Mouse (Mus musculus): ENCODE data around the gene Gng12. TPM values are rescaled to one million over a fixed set of nuclear protein-coding genes. Genes with fewer than 3 reads are reported as not detected.
A peak's percentile ranks its signal among the peaks of the same experiment; 100 is the strongest.

The Gng12 gene
- total RNA-seq, 2 experiments from 2014 or later, result 28.0 to 28.9 TPM

DNA sequence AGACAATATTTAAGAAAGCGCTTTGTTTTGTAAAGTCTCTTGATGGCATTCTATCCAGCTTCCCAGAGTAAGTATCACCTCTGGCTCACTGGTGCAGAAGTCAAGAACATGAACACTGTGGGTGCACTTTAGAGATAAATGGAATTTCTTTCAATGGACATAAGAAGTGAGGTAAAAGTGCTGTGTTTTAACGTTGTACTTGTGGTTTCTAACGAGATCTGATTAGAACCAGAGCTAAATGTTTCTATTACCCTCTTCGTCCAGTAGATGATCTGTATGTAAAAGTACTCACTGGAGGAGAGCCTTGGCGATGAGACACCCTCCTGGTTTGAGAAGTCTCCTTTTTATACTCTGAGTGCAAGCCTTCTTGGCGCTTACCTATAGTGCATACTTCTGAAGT lies 92.8 kb downstream of the Gng12 start:
- Histone ChIP-seq H3K27ac (no peak overlapping the region), H3K4me3 (no peak overlapping the region)
- TF ChIP-seq CTCF (IDR thresholded peaks at IDR 0.05), result no peak
- DNase-seq, result no peak
- intact Hi-C loops (cut with DNase I), result no loop called here

DNA sequence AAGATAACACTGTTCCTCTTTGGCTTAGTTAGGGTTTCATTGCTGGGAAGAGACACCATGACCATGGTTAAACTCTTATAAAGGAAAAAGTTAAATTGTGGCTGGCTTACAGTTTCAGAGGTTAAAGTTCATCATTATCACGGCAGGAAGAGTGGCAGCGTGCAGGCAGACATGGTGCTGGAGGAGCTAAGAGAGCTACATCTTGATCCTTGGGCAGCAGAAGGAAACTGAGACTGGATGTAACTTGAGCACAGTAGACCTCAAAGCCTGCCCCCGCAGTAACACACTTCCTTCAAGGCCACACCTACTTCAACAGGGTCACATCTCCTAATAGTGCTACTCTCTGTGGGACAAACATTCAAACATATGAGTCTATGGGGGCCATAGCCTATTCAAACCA lies 93.3 kb downstream of the Gng12 start:
- DNase-seq, result no peak
- intact Hi-C loops (cut with DNase I), result no loop called here
- H3K27ac ChIP-seq, result no peak overlapping the region
- no peak overlapping the region for H3K4me3 ChIP-seq
- no peak for TF ChIP-seq CTCF (IDR thresholded peaks at IDR 0.05)

DNA sequence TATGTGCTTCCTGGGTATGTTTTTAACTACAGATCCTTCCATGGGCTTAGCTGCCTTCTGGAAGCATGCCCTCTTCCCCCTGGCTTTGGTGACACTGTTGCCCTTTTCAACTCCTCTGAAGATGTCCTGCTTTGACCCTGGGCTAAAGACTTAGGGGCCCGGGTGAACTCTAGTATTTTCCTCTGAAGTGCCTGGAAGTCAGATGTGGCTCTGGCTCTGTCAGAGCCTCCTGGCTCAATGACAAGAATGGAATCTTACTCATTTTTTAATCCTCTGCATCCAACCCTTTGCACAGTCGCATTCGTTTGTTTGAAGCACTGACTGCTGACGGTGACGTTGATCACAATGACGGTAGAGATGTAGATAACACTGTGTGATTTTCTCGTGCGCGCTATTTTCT lies 96.0 kb downstream of the Gng12 start:
- TF ChIP-seq CTCF (IDR thresholded peaks at IDR 0.05), result no peak
- intact Hi-C loops (cut with DNase I), result no loop called here
- peak; percentile 24 for DNase-seq
- Histone ChIP-seq H3K4me3 (no peak overlapping the region), H3K27ac (peak overlapping the region; percentile 28; the same call in 1 of the 2 replicates)

DNA sequence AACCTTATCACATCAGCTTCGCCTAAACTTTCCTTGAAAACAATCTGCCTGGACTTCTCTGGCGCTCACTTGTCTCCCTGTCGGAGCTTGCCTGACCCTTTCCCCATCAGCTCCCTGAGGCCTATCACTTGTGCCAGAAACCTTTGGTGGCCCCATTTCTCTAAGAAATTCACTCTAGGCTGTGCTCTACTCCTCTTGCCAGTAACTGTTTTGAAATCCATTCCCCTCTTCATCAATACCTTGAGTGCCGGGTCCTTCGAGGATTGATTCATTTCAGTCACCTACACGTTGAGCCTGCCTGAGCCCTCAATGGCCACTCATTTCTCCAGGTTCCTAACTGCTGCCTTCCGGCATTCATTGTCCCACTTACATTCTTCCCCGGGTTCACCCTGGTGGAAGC lies 96.6 kb downstream of the Gng12 start:
- no peak for TF ChIP-seq CTCF (IDR thresholded peaks at IDR 0.05)
- DNase-seq, result no peak
- Histone ChIP-seq H3K4me3 (no peak overlapping the region), H3K27ac (peak overlapping the region; percentile 28; the same call in 1 of the 2 replicates)
- intact Hi-C loops (cut with DNase I), result no loop called here

GRCm38 (mm10) chr6:66994981-66995380 lies 98.8 kb downstream of the Gng12 start:
- DNase-seq, result no peak
- intact Hi-C loops (cut with DNase I), result no loop called here
- H3K27ac ChIP-seq, result no peak overlapping the region
- H3K4me3 ChIP-seq, result no peak overlapping the region
- TF ChIP-seq CTCF (IDR thresholded peaks at IDR 0.05), result no peak

GRCm38 (mm10) chr6:66995825-66996224 lies 99.6 kb downstream of the Gng12 start:
- Histone ChIP-seq H3K27ac (no peak overlapping the region), H3K4me3 (no peak overlapping the region)
- TF ChIP-seq CTCF (IDR thresholded peaks at IDR 0.05), result no peak
- intact Hi-C loops (cut with DNase I), result no loop called here
- DNase-seq, result no peak

DNA sequence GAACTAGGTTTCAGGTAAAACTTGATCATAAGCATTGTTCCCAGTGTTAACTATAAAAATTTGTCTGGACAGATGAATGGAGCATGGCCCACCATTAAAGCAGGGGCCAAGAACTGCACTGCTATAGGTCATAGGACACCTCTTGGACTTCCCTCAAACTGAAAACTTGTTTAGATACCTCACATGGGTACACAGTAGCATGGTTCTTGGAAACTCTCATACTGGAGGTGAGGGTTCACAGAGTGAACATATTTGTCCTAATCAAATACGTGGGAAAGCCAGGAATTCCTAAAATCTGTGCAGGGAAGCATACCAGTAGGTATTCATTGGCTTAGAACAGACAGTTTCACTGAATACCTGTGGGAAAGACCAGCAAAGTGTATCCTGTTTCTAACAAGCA lies 100.1 kb downstream of the Gng12 start:
- no peak for TF ChIP-seq CTCF (IDR thresholded peaks at IDR 0.05)
- DNase-seq, result no peak
- Histone ChIP-seq H3K27ac (no peak overlapping the region), H3K4me3 (no peak overlapping the region)
- intact Hi-C loops (cut with DNase I), result no loop called here

GRCm38 (mm10) chr6:66998645-66999044 lies 102.4 kb downstream of the Gng12 start:
- Histone ChIP-seq H3K4me3 (no peak overlapping the region), H3K27ac (no peak overlapping the region)
- TF ChIP-seq CTCF (IDR thresholded peaks at IDR 0.05), result no peak
- intact Hi-C loops (cut with DNase I), result no loop called here
- DNase-seq, result peak; percentile 35

DNA sequence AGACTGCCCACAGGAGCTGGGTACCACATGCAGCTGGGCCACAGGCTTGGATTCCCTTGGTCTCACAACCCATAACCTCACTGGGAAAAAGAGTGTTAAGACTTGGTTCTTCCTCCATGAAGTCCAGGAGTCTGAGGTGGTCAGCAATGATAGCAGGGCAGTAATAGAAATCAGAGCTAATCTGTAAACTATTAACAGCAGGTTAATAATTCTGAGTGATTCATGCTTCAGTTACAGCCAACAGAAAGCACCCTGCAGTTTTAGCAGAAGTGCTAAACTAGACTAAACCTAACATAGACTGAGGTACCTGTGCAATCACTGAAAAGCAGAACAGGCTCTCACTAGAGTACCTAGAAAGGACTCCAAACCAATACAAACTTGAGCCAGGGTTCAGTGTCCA lies 103.6 kb downstream of the Gng12 start:
- Histone ChIP-seq H3K27ac (no peak overlapping the region), H3K4me3 (no peak overlapping the region)
- no peak for DNase-seq
- intact Hi-C loops (cut with DNase I), result no loop called here
- TF ChIP-seq CTCF (IDR thresholded peaks at IDR 0.05), result no peak

- DNase-seq, result no peak
- intact Hi-C loops (cut with DNase I), result no loop called here
- Histone ChIP-seq H3K4me3 (no peak overlapping the region), H3K27ac (no peak overlapping the region)
- no peak for TF ChIP-seq CTCF (IDR thresholded peaks at IDR 0.05)
Observed at GRCm38 (mm10) chr6:67009888-67010287, 113.7 kb downstream of the Gng12 start.

GRCm38 (mm10) chr6:67010370-67011216 lies 114.4 kb downstream of the Gng12 start:
- Histone ChIP-seq H3K4me3 (no peak overlapping the region), H3K27ac (no peak overlapping the region)
- intact Hi-C loops (cut with DNase I), result no loop called here
- no peak for TF ChIP-seq CTCF (IDR thresholded peaks at IDR 0.05)
- DNase-seq, result no peak

DNA sequence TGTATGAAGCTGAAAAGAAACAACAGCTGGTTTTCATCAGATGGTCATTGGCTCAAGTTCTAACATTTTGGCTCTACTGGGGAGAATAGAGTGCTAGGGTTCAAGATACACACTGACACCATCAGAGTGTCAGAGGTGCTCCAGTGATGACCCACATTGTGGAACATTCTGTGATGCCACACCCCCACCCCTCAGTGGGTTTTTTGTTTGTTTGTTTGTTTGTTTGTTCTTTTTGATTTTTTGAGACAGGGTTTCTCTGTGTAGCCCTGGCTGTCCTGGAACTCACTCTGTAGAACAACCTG lies 115.0 kb downstream of the Gng12 start:
- no peak overlapping the region for H3K4me3 ChIP-seq
- no peak for DNase-seq
- TF ChIP-seq CTCF (IDR thresholded peaks at IDR 0.05), result no peak
- no peak overlapping the region for H3K27ac ChIP-seq
- intact Hi-C loops (cut with DNase I), result no loop called here

DNA sequence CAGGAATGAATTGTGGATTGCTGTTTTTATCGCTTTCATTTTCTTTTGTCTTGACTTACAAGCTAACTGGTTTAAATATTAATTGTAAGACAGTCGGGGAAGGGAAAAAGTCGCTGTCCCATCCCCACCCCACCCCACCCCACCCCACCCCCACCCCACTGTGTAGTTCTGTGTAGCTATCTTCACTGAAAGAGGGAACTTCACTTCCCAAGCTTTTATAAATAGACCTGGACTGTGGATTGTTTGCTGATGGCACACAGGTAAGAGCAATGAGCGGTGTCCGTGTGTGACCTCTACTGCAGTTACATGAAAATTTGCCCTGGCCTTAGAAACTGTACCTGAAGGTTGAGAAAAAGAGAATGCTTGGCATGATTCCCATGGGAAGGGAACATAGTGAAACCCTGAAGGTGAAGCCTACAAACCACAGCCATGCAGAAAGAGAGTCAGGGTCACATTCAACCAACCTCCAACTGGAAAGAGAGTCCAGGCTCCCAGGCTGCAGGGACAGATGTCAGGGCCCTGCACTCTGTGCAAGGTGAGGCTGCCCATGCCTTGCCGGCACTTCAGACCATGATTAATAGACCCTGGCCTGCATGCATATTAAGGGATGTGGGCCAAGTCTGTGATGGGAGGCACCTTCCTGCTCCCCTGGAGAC lies 117.2 kb downstream of the Gng12 start:
- no peak overlapping the region for H3K4me3 ChIP-seq
- DNase-seq, result no peak
- intact Hi-C loops (cut with DNase I), result no loop called here
- TF ChIP-seq CTCF (IDR thresholded peaks at IDR 0.05), result no peak
- peak overlapping the region; percentile 55; the same call in 1 of the 2 replicates for H3K27ac ChIP-seq
